Mouse (Mus musculus): ENCODE measurements around the gene Pde4dip. TPM values are rescaled to one million over a fixed set of nuclear protein-coding genes. Genes with fewer than 3 reads are reported as not detected.

The Pde4dip gene
- polyA plus RNA-seq, 1 experiment from 2014 or later: 27.5 TPM

DNA sequence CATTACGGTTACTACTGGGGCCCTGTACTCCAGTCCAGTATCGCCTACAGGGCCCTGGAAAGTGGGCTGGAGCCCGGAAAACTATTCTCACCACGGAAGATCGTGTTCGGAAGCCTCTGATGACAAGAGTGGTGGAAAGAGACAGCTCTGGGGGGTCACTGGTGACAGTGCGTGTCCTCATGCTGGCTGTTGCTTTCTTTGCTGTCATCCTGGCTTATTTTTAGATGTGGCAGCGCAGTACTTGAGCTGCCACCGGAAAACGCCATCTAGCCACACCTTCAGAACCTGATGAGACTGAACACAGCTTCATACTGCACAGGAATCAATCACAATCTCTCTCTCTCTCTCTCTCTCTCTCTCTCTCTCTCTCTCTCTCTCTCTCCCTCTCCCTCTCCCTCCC lies 236.9 kb downstream of the Pde4dip start:
- 89% methylated on average over 10 of the region's 10 CpGs for WGBS
- Histone ChIP-seq H3K36me3 (ENCODE audit: control insufficient read depth, insufficient read depth, low read length) (no peaks in the 10 kb centered on the region), H3K9me3 (ENCODE audit: control insufficient read depth, low read length) (no peaks in the 10 kb centered on the region), H3K27ac (ENCODE audit: low read depth, low read length) (no peak overlapping the region), H3K4me1 (replicated peaks; ENCODE audit: control insufficient read depth, insufficient read depth, low read length) (no peaks in the 10 kb centered on the region), H3K4me2 (replicated peaks; ENCODE audit: low read depth, low read length) (no peak overlapping the region), H3K27me3 (ENCODE audit: control insufficient read depth, insufficient read depth, low read length) (no peaks in the 10 kb centered on the region), H3K9ac (ENCODE audit: low read depth, low read length) (no peak overlapping the region), H3K4me3 (ENCODE audit: low read depth, low read length) (no peak overlapping the region)
- ATAC-seq (ENCODE audit: low FRiP score) (no peak), DNase-seq (ENCODE audit: low spot score) (no peak)

DNA sequence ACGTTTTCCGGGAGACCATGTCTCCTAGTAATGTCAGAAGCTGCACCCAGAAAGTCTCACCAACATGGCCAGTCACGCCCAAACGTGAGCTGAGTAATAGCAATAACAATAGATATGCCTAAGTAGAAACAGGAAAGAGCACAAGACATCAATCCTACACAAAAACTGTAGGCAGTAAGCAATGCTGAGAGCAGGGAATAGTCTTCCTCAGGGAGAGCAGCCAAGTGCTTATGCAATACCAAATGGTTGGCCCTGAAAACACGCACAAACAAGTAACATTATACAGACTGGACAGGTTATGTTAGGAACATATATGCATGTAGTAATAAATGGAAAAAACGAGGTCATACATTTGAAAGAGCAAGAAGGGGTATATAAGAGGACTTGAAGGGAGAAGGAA lies 239.0 kb downstream of the Pde4dip start:
- no peaks in the 10 kb centered on the region for H3K36me3 ChIP-seq (ENCODE audit: control insufficient read depth, insufficient read depth, low read length)
- no peaks in the 10 kb centered on the region for H3K27me3 ChIP-seq (ENCODE audit: control insufficient read depth, insufficient read depth, low read length)
- H3K9ac ChIP-seq (ENCODE audit: low read depth, low read length): no peak overlapping the region
- no peak overlapping the region for H3K4me3 ChIP-seq (ENCODE audit: low read depth, low read length)
- no peak overlapping the region for H3K4me2 ChIP-seq (replicated peaks; ENCODE audit: low read depth, low read length)
- ATAC-seq (ENCODE audit: low FRiP score) (no peak), DNase-seq (ENCODE audit: low spot score) (no peak)
- H3K4me1 ChIP-seq (replicated peaks; ENCODE audit: control insufficient read depth, insufficient read depth, low read length): no peaks in the 10 kb centered on the region
- no peak overlapping the region for H3K27ac ChIP-seq (ENCODE audit: low read depth, low read length)
- H3K9me3 ChIP-seq (ENCODE audit: control insufficient read depth, low read length): no peaks in the 10 kb centered on the region
- 81% methylated on average over 6 of the region's 6 CpGs for WGBS

DNA sequence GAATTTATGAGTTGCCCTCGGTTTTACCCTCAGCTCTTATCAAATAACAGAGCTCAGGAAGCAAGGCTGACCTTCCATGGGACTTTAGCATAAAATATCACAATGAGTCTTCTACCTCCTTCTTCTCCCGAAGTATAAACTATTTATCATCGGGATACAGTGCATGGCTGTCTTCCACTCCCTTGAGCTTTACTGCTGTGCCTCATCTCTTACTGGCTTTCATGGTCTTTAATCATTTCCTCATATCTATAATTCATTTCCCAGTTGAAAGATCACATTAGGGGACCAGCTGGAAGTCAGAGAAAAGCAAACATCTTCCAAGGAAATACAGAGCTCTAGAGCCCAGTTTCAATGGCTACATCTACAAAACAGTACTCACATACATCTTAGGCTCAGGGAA lies 239.5 kb downstream of the Pde4dip start:
- no peaks in the 10 kb centered on the region for H3K36me3 ChIP-seq (ENCODE audit: control insufficient read depth, insufficient read depth, low read length)
- no peaks in the 10 kb centered on the region for H3K27me3 ChIP-seq (ENCODE audit: control insufficient read depth, insufficient read depth, low read length)
- WGBS: 84% methylated on average over 3 of the region's 3 CpGs
- H3K9ac ChIP-seq (ENCODE audit: low read depth, low read length): no peak overlapping the region
- DNase-seq (ENCODE audit: low spot score) (no peak), ATAC-seq (ENCODE audit: low FRiP score) (no peak)
- no peak overlapping the region for H3K4me2 ChIP-seq (replicated peaks; ENCODE audit: low read depth, low read length)
- H3K27ac ChIP-seq (ENCODE audit: low read depth, low read length): no peak overlapping the region
- H3K4me3 ChIP-seq (ENCODE audit: low read depth, low read length): no peak overlapping the region
- no peaks in the 10 kb centered on the region for H3K9me3 ChIP-seq (ENCODE audit: control insufficient read depth, low read length)
- H3K4me1 ChIP-seq (replicated peaks; ENCODE audit: control insufficient read depth, insufficient read depth, low read length): no peaks in the 10 kb centered on the region

DNA sequence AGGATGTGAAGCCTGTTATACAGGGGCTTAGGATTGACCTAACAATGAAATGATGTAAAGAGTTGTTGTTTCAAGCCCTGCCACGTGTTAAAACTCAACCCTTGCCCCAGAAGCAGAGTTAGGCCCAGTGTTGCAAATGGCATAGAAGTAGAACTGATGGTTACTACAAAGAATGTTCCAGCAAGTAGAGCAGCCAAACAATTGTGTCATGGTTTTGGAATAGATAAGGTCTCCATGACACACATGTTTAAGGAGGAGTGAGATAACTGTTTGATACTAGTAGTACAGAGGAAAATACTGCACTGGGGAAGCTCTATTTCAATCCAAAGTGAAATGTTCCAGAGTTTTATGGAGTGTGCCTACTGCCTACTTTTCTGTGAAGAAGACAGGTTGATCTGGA lies 240.0 kb downstream of the Pde4dip start:
- Histone ChIP-seq H3K4me1 (replicated peaks; ENCODE audit: control insufficient read depth, insufficient read depth, low read length) (no peaks in the 10 kb centered on the region), H3K27ac (ENCODE audit: low read depth, low read length) (no peak overlapping the region), H3K4me2 (replicated peaks; ENCODE audit: low read depth, low read length) (no peak overlapping the region), H3K9me3 (ENCODE audit: control insufficient read depth, low read length) (no peaks in the 10 kb centered on the region), H3K36me3 (ENCODE audit: control insufficient read depth, insufficient read depth, low read length) (no peaks in the 10 kb centered on the region), H3K27me3 (ENCODE audit: control insufficient read depth, insufficient read depth, low read length) (no peaks in the 10 kb centered on the region), H3K9ac (ENCODE audit: low read depth, low read length) (no peak overlapping the region), H3K4me3 (ENCODE audit: low read depth, low read length) (no peak overlapping the region)
- no peak for ATAC-seq (ENCODE audit: low FRiP score)
- no peak for DNase-seq (ENCODE audit: low spot score)
- WGBS: 39% methylated on average over 1 of the region's 1 CpGs

DNA sequence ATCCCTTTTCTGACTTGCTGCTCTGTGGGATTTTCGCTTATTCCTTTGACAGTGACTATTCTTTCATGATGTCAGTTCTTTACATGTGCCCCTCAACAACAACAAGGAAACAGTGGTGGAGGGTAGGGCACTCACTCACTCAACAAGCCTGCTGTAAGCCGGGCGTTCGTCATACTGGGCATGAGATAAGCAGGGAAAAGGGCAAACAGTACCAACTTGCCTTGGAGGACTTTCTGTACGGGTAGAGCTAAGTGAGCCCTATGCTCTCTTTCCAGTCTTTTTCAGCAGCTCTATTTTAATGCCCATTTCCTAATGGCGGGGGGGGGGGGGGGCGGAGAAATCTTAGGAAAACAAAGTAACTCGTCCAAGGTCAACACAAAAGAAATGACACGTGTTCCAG lies 246.5 kb downstream of the Pde4dip start:
- Histone ChIP-seq H3K9ac (ENCODE audit: low read depth, low read length) (no peak overlapping the region), H3K9me3 (ENCODE audit: control insufficient read depth, low read length) (no peaks in the 10 kb centered on the region), H3K4me3 (ENCODE audit: low read depth, low read length) (no peak overlapping the region), H3K4me2 (replicated peaks; ENCODE audit: low read depth, low read length) (no peak overlapping the region), H3K27me3 (ENCODE audit: control insufficient read depth, insufficient read depth, low read length) (no peaks in the 10 kb centered on the region), H3K27ac (ENCODE audit: low read depth, low read length) (no peak overlapping the region), H3K4me1 (replicated peaks; ENCODE audit: control insufficient read depth, insufficient read depth, low read length) (no peaks in the 10 kb centered on the region), H3K36me3 (ENCODE audit: control insufficient read depth, insufficient read depth, low read length) (no peaks in the 10 kb centered on the region)
- DNase-seq (ENCODE audit: low spot score) (no peak), ATAC-seq (ENCODE audit: low FRiP score) (no peak)
- 87% methylated on average over 9 of the region's 9 CpGs for WGBS

DNA sequence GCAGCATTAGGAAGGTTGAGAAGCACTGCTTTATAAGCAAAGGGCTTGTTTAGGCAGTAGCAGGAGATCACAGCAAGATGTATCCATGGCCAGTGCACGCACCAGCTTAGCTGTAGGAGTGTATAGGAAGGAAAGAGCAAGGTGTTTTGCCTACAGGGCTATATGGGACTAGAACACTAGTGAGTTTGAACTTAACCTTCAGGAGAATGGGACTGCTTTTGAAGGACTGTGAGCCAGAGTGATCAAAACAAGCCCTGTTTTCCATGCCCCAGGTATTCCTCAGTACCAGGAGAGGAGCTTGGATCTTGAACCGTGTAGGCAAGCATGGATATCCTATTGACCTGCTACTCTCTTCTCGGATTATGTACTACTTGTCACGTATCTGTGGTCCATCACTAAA lies 247.1 kb downstream of the Pde4dip start:
- no peak for DNase-seq (ENCODE audit: low spot score)
- 85% methylated on average over 4 of the region's 4 CpGs for WGBS

More for the DNA sequence above, 247.1 kb downstream of the Pde4dip start:
- H3K9ac ChIP-seq (ENCODE audit: low read depth, low read length): no peak overlapping the region
- ATAC-seq (ENCODE audit: low FRiP score): no peak
- H3K4me1 ChIP-seq (replicated peaks; ENCODE audit: control insufficient read depth, insufficient read depth, low read length): no peaks in the 10 kb centered on the region
- no peak overlapping the region for H3K27ac ChIP-seq (ENCODE audit: low read depth, low read length)
- no peak overlapping the region for H3K4me3 ChIP-seq (ENCODE audit: low read depth, low read length)
- H3K27me3 ChIP-seq (ENCODE audit: control insufficient read depth, insufficient read depth, low read length): no peaks in the 10 kb centered on the region
- H3K36me3 ChIP-seq (ENCODE audit: control insufficient read depth, insufficient read depth, low read length): no peaks in the 10 kb centered on the region
- H3K4me2 ChIP-seq (replicated peaks; ENCODE audit: low read depth, low read length): no peak overlapping the region
- no peaks in the 10 kb centered on the region for H3K9me3 ChIP-seq (ENCODE audit: control insufficient read depth, low read length)

Other genes with a start within 250 kb of the Pde4dip start
- 5.0 and 6.2 TPM in 2 replicates for gene Prkab2, start 230.5 kb downstream of the Pde4dip start, polyA plus RNA-seq (2014; fragmentation: Nextera tagmentation; extraction: Ambion mirVana)
- not detected in 2 replicates for gene Gm17651, start 214.0 kb downstream of the Pde4dip start, polyA plus RNA-seq (2014; fragmentation: Nextera tagmentation; extraction: Ambion mirVana)
- gene Sec22b, start 12.5 kb upstream of the Pde4dip start, polyA plus RNA-seq (2014; fragmentation: Nextera tagmentation; extraction: Ambion mirVana): 134 and 135 TPM in 2 replicates
- gene Notch2, start 124.8 kb upstream of the Pde4dip start, polyA plus RNA-seq (2014; fragmentation: Nextera tagmentation; extraction: Ambion mirVana): 16.7 and 20.8 TPM in 2 replicates

Measured in hindbrain, embryonic 11.5 days (tissue).